In the genomic region with DNA sequence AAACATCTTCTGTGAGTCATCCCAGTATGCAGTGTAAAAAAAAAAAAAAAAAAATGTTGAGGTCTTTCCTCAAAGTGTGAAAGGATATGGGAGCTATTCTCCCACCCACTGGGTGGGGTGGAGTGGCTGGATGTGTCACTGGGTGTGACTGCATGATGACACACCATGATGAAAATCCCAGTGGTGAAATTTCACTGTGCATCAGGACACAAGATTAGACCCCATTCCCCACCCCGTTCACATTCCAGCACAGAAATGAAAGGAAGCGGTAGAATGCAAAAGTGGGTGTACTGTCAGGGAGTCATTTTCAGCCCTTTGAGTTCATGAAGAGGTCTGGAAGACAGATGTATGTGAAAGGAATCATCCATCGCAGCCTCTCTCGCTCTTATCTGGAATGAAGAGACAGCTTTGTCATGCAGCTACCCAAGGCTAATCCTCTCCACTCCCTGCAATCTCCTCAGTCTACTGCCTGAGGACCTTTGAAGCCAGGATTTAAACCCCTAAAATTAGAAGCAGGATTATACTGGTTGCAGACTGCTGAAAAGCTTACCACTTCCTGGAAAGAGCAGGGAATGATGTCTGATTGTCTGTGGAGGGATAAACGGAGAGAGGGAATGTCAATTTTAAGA, we compare ENCODE assay signal across 13 mouse cellular contexts.
DNase-seq lines count a peak whose midpoint lies in the region; ATAC-seq and TF ChIP-seq lines count a peak whose summit lies in the region.
"Had no signal": no experiment of that assay in that cellular context is flagged by ENCODE, and none has a peak within 500 bp of the region (broad histone marks: within the 10 kb centered on the region; RNA-seq: fewer than 3 reads in every experiment).

No protein-coding gene starts in this region.

- 22% methylated on average over 5 of the region's 5 CpGs for WGBS in lung, embryonic 14.5 days

- intact Hi-C loops in heart, postnatal 25 days (cut with DNase I), result no loop called here
- intact Hi-C loops in left cerebral cortex, postnatal 14 days (cut with DNase I), result no loop called here

- H3K27me3 ChIP-seq in lung, embryonic 14.5 days (ENCODE audit: insufficient read depth, low read length), result no peaks in the 10 kb centered on the region
- H3K27me3 ChIP-seq: embryonic facial prominence, embryonic 15.5 days; hindbrain, embryonic 12.5 days; liver, embryonic 12.5 days had no signal

- TF ChIP-seq CTCF in lung, embryonic 14.5 days (IDR thresholded peaks at IDR 0.05; ENCODE audit: low read depth), result no peak

- ATAC-seq in lung, embryonic 14.5 days (ENCODE audit: insufficient read depth), result peak; percentile 67
- ATAC-seq: liver, embryonic 12.5 days had no signal

- peak; percentile 15 for DNase-seq in embryo, embryonic 10 days (ENCODE audit: low spot score)
- no peak for DNase-seq in embryo, embryonic 11 days
- DNase-seq in lung, embryonic 14.5 days, result peak; percentile 68
- no peak for DNase-seq in lung, postnatal 25 days (ENCODE audit: low spot score)
- DNase-seq in NIH3T3 (ENCODE audit: low read depth), result peak; percentile 68
- DNase-seq in heart, postnatal 25 days (ENCODE audit: low spot score), result peak; percentile 3
- DNase-seq in left cerebral cortex, postnatal 14 days (ENCODE audit: low spot score in 2 of 2), result no peak
- no peak for DNase-seq in kidney, adult 8-10 months
- DNase-seq: B cell, adult 2 months; cerebellum, adult 11-12 months had no signal

- H3K9me3 ChIP-seq in lung, embryonic 14.5 days (ENCODE audit: low read depth, low read length), result no peaks in the 10 kb centered on the region
- H3K9me3 ChIP-seq: embryonic facial prominence, embryonic 15.5 days; hindbrain, embryonic 12.5 days; liver, embryonic 12.5 days had no signal

- H3K4me3 ChIP-seq in lung, embryonic 14.5 days (ENCODE audit: low read depth, low read length), result no peak overlapping the region
- H3K4me3 ChIP-seq: embryonic facial prominence, embryonic 15.5 days; hindbrain, embryonic 12.5 days; liver, embryonic 12.5 days had no signal

- H3K27ac ChIP-seq in lung, embryonic 14.5 days (ENCODE audit: low read depth), result peak overlapping the region; percentile 2; the same call in 1 of the 2 replicates
- H3K27ac ChIP-seq: embryonic facial prominence, embryonic 15.5 days; hindbrain, embryonic 12.5 days; liver, embryonic 12.5 days had no signal

- H3K9ac ChIP-seq in lung, embryonic 14.5 days, result no peak overlapping the region
- H3K9ac ChIP-seq: embryonic facial prominence, embryonic 15.5 days; hindbrain, embryonic 12.5 days; liver, embryonic 12.5 days had no signal

- peak overlapping the region; percentile 8; the same call in 1 of the 2 replicates for H3K4me2 ChIP-seq in lung, embryonic 14.5 days
- H3K4me2 ChIP-seq: embryonic facial prominence, embryonic 15.5 days; hindbrain, embryonic 12.5 days; liver, embryonic 12.5 days had no signal

- H3K36me3 ChIP-seq in lung, embryonic 14.5 days (ENCODE audit: insufficient read depth), result no peaks in the 10 kb centered on the region
- H3K36me3 ChIP-seq: embryonic facial prominence, embryonic 15.5 days; hindbrain, embryonic 12.5 days; liver, embryonic 12.5 days had no signal

- H3K4me1 ChIP-seq in lung, embryonic 14.5 days (ENCODE audit: insufficient read depth), result peaks cover 4% of the 10 kb centered on the region; the same call in 1 of the 2 replicates
- H3K4me1 ChIP-seq: embryonic facial prominence, embryonic 15.5 days; hindbrain, embryonic 12.5 days; liver, embryonic 12.5 days had no signal

Comparison
In these comparisons a context has a peak if more than half of its experiments do, and no peak if none do; other contexts are left out.
1. DNase-seq: peak in embryo, embryonic 10 days (single experiment), lung, embryonic 14.5 days (single experiment), NIH3T3 (single experiment) and heart, postnatal 25 days (single experiment); none in embryo, embryonic 11 days (single experiment), lung, postnatal 25 days (single experiment), left cerebral cortex, postnatal 14 days (0 of 2) and kidney, adult 8-10 months (0 of 2).